27 mouse cellular contexts compared by ENCODE assay signal in genomic region chr3:139005669-139006068, GRCm38 (mm10).
DNase-seq lines count a peak whose midpoint lies in the region; ATAC-seq lines count a peak whose summit lies in the region.
"Had no signal": no experiment of that assay in that cellular context is flagged by ENCODE, and none has a peak within 500 bp of the region (broad histone marks: within the 10 kb centered on the region; RNA-seq: fewer than 3 reads in every experiment).

No protein-coding gene starts in this region.

- no peak overlapping the region for H3K4me2 ChIP-seq in embryonic facial prominence, embryonic 11.5 days (ENCODE audit: low read depth, low read length)
- H3K4me2 ChIP-seq in midbrain, embryonic 13.5 days (replicated peaks), result no peak overlapping the region
- no peak overlapping the region for H3K4me2 ChIP-seq in forebrain, embryonic 14.5 days (ENCODE audit: low read length)
- H3K4me2 ChIP-seq: hindbrain, embryonic 13.5 days; limb, embryonic 12.5 days; liver, embryonic 11.5 days; lung, embryonic 15.5 days; midbrain, embryonic 12.5 days; neural tube, embryonic 13.5 days had no signal

- H3K36me3 ChIP-seq in embryonic facial prominence, embryonic 11.5 days (replicated peaks; ENCODE audit: control insufficient read depth, insufficient read depth, low read depth, low read length), result no peaks in the 10 kb centered on the region
- peaks cover 10% of the 10 kb centered on the region for H3K36me3 ChIP-seq in embryonic facial prominence, embryonic 10.5 days (replicated peaks)
- no peaks in the 10 kb centered on the region for H3K36me3 ChIP-seq in midbrain, embryonic 13.5 days
- H3K36me3 ChIP-seq in midbrain, embryonic 10.5 days, result peaks cover 12% of the 10 kb centered on the region
- no peaks in the 10 kb centered on the region for H3K36me3 ChIP-seq in forebrain, embryonic 14.5 days (ENCODE audit: control insufficient read depth, insufficient read depth, low read length)
- H3K36me3 ChIP-seq: limb, embryonic 12.5 days; lung, embryonic 15.5 days; midbrain, embryonic 12.5 days; neural tube, embryonic 13.5 days had no signal

- H3K9ac ChIP-seq in embryonic facial prominence, embryonic 11.5 days (replicated peaks; ENCODE audit: low read length), result no peak overlapping the region
- no peak overlapping the region for H3K9ac ChIP-seq in midbrain, embryonic 13.5 days (replicated peaks)
- no peak overlapping the region for H3K9ac ChIP-seq in forebrain, embryonic 14.5 days (ENCODE audit: low read length)
- H3K9ac ChIP-seq: hindbrain, embryonic 13.5 days; limb, embryonic 12.5 days; lung, embryonic 15.5 days; midbrain, embryonic 12.5 days; neural tube, embryonic 13.5 days had no signal

- intact Hi-C loops in gastrocnemius, postnatal 36 days (cut with DNase I), result no loop called here

- no peaks in the 10 kb centered on the region for H3K4me1 ChIP-seq in embryonic facial prominence, embryonic 11.5 days (ENCODE audit: control insufficient read depth, insufficient read depth, low read length)
- 0 out of 2 replicates have a peak, but pooled peaks cover 2% of the 10 kb centered on the region for H3K4me1 ChIP-seq in embryonic facial prominence, embryonic 10.5 days
- H3K4me1 ChIP-seq in midbrain, embryonic 13.5 days (replicated peaks), result peaks cover 10% of the 10 kb centered on the region; the same call in 1 of the 2 replicates
- no peaks in the 10 kb centered on the region for H3K4me1 ChIP-seq in midbrain, embryonic 10.5 days
- 0 out of 2 replicates have a peak, but pooled peaks cover 3% of the 10 kb centered on the region for H3K4me1 ChIP-seq in forebrain, embryonic 14.5 days (ENCODE audit: control insufficient read depth, insufficient read depth, low read length)
- H3K4me1 ChIP-seq: hindbrain, embryonic 13.5 days; lung, embryonic 15.5 days; neural tube, embryonic 13.5 days had no signal

- H3K9me3 ChIP-seq in embryonic facial prominence, embryonic 11.5 days (replicated peaks; ENCODE audit: control insufficient read depth, low read length), result no peaks in the 10 kb centered on the region
- H3K9me3 ChIP-seq in embryonic facial prominence, embryonic 10.5 days, result no peaks in the 10 kb centered on the region
- no peaks in the 10 kb centered on the region for H3K9me3 ChIP-seq in midbrain, embryonic 13.5 days
- no peaks in the 10 kb centered on the region for H3K9me3 ChIP-seq in midbrain, embryonic 10.5 days (replicated peaks)
- no peaks in the 10 kb centered on the region for H3K9me3 ChIP-seq in forebrain, embryonic 14.5 days (replicated peaks; ENCODE audit: control insufficient read depth, low read length)
- H3K9me3 ChIP-seq: G1E; heart, embryonic 10.5 days; hindbrain, embryonic 13.5 days; limb, embryonic 12.5 days; lung, embryonic 15.5 days; midbrain, embryonic 12.5 days; neural tube, embryonic 13.5 days had no signal

- H3K27me3 ChIP-seq in embryonic facial prominence, embryonic 11.5 days (ENCODE audit: control insufficient read depth, insufficient read depth, low read length), result no peaks in the 10 kb centered on the region
- H3K27me3 ChIP-seq in embryonic facial prominence, embryonic 10.5 days (replicated peaks; ENCODE audit: low read depth, poor library complexity, severe bottlenecking), result no peaks in the 10 kb centered on the region
- no peaks in the 10 kb centered on the region for H3K27me3 ChIP-seq in midbrain, embryonic 13.5 days
- no peaks in the 10 kb centered on the region for H3K27me3 ChIP-seq in midbrain, embryonic 10.5 days (ENCODE audit: low read depth, poor library complexity, severe bottlenecking)
- no peaks in the 10 kb centered on the region for H3K27me3 ChIP-seq in forebrain, embryonic 14.5 days (replicated peaks; ENCODE audit: control insufficient read depth, insufficient read depth, low read length)
- H3K27me3 ChIP-seq: CH12.LX; hindbrain, embryonic 13.5 days; limb, embryonic 12.5 days; lung, embryonic 15.5 days; midbrain, embryonic 12.5 days; neural tube, embryonic 13.5 days had no signal

- peak; percentile 2 for DNase-seq in embryonic facial prominence, embryonic 11.5 days (ENCODE audit: low spot score)
- no peak for DNase-seq in embryonic facial prominence, embryonic 10.5 days (ENCODE audit: low spot score)
- no peak for DNase-seq in midbrain, embryonic 10.5 days (ENCODE audit: low spot score)
- DNase-seq in forebrain, embryonic 14.5 days (ENCODE audit: low spot score), result peak; percentile 22
- DNase-seq in thymus, postnatal 14 days, result peak; percentile 42
- no peak for DNase-seq in layer of hippocampus, postnatal 10 days (ENCODE audit: low spot score in 2 of 2)
- no peak for DNase-seq in gastrocnemius, postnatal 36 days
- DNase-seq: adrenal gland, adult 8-10 months; cerebellum, adult 11-12 months; cerebellum, postnatal 10 days; heart, postnatal 36 days; kidney, adult 8-10 months; kidney, postnatal 4 days; lung, postnatal 36 days; right cerebral cortex, postnatal 4 days had no signal

- H3K4me3 ChIP-seq in embryonic facial prominence, embryonic 11.5 days (ENCODE audit: low read depth, low read length), result no peak overlapping the region
- H3K4me3 ChIP-seq in embryonic facial prominence, embryonic 10.5 days, result no peak overlapping the region
- no peak overlapping the region for H3K4me3 ChIP-seq in midbrain, embryonic 13.5 days (replicated peaks)
- no peak overlapping the region for H3K4me3 ChIP-seq in midbrain, embryonic 10.5 days
- H3K4me3 ChIP-seq in forebrain, embryonic 14.5 days (ENCODE audit: low read depth, low read length), result no peak overlapping the region
- H3K4me3 ChIP-seq: heart, embryonic 10.5 days; hindbrain, embryonic 13.5 days; limb, embryonic 12.5 days; lung, embryonic 15.5 days; midbrain, embryonic 12.5 days; neural tube, embryonic 13.5 days had no signal

- H3K27ac ChIP-seq in embryonic facial prominence, embryonic 11.5 days (replicated peaks; ENCODE audit: low read depth, low read length), result no peak overlapping the region
- H3K27ac ChIP-seq in embryonic facial prominence, embryonic 10.5 days (replicated peaks), result no peak overlapping the region
- H3K27ac ChIP-seq in midbrain, embryonic 13.5 days, result no peak overlapping the region
- no peak overlapping the region for H3K27ac ChIP-seq in midbrain, embryonic 10.5 days (replicated peaks)
- no peak overlapping the region for H3K27ac ChIP-seq in forebrain, embryonic 14.5 days (ENCODE audit: low read depth, low read length)
- H3K27ac ChIP-seq: heart, embryonic 10.5 days; hindbrain, embryonic 13.5 days; kidney, postnatal 0 days; limb, embryonic 12.5 days; lung, embryonic 15.5 days; midbrain, embryonic 12.5 days; neural tube, embryonic 13.5 days had no signal

- ATAC-seq in embryonic facial prominence, embryonic 11.5 days (replicated peaks; ENCODE audit: insufficient number of reproducible peaks, low FRiP score, low TSS enrichment, low read depth), result no peak
- ATAC-seq in midbrain, embryonic 13.5 days, result 0 out of 2 replicates have a peak, but pooled peaks have one; percentile 27
- peak; percentile 63 for ATAC-seq in forebrain, embryonic 14.5 days
- ATAC-seq: intestine, embryonic 16.5 days had no signal

Comparison
In these comparisons a context has a peak if more than half of its experiments do, and no peak if none do; other contexts are left out.
1. DNase-seq: peak in embryonic facial prominence, embryonic 11.5 days (single experiment), forebrain, embryonic 14.5 days (single experiment) and thymus, postnatal 14 days (single experiment); none in embryonic facial prominence, embryonic 10.5 days (single experiment), midbrain, embryonic 10.5 days (single experiment), layer of hippocampus, postnatal 10 days (0 of 2) and gastrocnemius, postnatal 36 days (0 of 2).